Mouse (Mus musculus): ENCODE data around the gene Col4a3bp. TPM values are rescaled to one million over a fixed set of nuclear protein-coding genes. Genes with fewer than 3 reads are reported as not detected.

Col4a3bp gene
- total RNA-seq (2014; fragmentation: Nextera tagmentation) (24.5 and 28.2 TPM in 2 replicates), total RNA-seq (2017) (42.6 and 56.8 TPM in 2 replicates)

DNA sequence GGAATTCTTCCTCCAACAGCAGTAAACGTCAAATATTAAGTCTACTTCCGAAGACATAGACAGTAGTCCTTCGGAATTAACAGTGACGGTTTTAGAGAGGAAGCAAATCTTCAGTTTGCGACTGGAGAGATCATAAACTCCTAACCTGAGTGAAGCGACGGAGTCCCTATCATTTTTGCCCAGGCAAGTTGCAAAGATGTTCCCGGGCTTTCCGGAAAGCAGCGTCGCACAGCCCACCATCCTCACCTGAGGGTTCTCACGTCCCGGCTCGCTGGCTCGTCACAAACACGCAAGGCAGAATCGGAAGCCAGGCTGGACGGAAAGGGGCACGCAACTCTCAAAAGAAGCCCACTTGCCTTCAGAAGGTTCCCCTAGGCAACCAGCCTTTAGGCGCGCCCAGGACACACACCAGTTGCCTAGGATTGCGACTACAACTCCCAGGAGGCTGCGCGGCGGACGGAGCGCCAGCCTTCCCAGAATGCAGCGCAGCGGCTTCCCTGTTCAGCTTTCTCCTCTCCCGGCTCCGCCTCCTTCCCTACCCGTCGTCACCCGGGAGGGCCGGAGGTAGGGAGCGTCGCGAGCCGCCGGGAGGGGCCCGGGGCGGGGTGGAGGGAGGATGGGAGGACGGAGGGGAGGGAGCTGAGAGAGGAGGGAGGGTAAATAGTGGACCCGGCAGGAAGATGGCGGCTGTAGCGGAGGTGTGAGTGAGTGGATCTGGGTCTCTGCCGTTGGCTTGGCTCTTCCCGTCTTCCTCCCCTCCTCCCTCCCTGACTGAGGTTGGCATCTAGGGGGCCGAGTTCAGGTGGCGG lies at the start of gene Col4a3bp, which contains the start of gene Polk:
Gene Col4a3bp (plus strand): TSS at position 538 of the 809 bp plus-strand sequence.
Gene Polk (minus strand): TSS at position 499 of the 809 bp plus-strand sequence.
- peak; percentile 97 for ATAC-seq (replicated peaks; ENCODE audit: low FRiP score, low TSS enrichment, poor library complexity, severe bottlenecking)

DNA sequence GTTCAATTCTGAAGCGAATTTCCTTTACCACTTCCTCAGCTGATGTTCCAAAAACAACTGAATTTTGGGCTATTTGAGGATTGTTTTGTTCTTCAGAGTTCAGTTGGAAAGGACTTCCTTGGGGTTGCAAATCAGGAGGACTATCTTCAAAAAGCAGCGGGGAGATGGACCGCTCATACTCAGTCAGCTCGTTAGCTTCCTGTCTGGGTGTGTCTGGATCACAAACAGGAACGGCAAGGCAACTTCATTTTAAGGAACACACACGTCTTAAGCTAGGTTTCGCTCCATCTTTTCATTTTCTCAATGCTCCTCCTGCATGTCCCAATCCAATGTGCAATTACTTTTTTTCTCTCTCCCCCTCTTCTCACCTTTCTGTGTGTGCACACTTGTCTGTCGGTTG lies 45.8 kb upstream of the Col4a3bp start:
- ATAC-seq (replicated peaks; ENCODE audit: low FRiP score, low TSS enrichment, poor library complexity, severe bottlenecking) = peak; percentile 57

DNA sequence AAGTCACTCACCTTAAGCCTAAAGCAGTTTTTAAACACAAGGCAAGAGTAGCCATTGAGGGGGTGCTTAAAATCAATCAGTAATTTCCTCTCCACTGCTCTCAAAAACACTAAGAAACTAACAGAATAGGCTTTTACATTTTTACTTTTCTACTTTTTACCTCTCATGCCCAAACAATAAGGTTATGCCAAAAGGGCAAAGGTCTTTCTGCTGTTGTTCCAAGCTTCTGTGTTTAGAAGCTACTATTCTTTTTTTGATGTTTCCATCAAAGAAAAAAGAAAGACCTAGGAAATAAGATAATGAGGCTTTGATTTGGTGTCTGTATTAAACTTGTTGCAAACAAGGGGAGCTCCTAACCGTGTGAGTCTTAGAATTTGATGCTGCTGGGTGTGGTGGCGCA lies 42.5 kb upstream of the Col4a3bp start:
- ATAC-seq (replicated peaks; ENCODE audit: low FRiP score, low TSS enrichment, poor library complexity, severe bottlenecking) = no peak

DNA sequence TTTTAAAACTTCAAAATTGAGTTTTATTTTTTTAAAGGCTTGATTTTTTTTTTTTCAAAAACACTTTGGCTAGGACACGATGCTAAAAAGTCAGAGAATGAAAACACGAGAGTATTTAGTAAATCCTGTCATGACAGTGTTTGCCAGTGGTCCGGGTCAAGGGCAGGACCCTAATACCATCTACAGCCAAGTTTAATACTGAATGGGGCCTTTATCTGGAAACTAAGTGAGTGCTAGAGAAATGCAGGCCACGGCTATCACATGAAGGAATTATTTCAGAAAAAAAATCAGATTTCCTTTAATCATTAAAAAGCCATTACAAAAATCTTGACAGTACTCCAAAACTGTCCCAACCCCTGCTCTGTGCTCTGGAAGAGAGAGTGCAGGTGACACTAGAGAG lies 36.8 kb upstream of the Col4a3bp start:
- no peak for ATAC-seq (replicated peaks; ENCODE audit: low FRiP score, low TSS enrichment, poor library complexity, severe bottlenecking)

DNA sequence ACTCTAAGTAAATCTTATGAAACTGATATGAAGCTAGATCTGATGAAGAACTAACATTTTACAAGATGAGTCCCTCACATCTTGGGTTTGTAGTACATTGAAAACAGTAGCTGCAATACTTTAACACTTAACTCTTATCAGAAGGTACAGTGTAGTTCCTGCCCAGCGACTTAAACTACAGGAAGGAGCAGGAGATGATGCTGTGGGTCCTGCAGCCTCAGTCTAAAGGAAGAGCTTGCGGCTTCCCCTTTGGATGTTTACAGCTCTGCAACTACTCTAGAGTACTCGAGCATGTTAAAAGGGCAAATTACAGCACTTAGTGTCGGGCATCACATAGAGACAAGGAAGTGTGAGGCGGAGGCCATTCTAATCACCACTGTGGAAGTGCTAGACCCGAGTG lies 36.1 kb upstream of the Col4a3bp start:
- ATAC-seq (replicated peaks; ENCODE audit: low FRiP score, low TSS enrichment, poor library complexity, severe bottlenecking) = no peak

DNA sequence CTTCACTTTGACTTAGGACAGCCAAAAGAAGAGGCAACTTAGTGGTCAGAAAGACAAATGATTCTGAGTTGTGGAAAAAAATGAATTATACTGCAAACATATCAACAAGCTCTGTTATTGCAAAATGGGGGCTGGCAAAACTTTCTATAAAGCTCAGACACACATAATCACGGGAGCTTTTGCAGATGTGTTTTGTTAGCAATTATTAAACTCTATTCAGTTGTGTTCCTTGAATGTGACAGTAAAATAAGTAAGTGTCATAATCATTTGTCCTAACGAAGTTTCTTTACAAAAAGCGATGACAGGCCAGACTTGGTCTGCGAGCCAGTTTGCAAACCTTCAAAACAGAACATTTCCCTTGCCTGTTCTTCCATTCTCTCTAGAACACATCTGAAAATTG lies 34.9 kb upstream of the Col4a3bp start:
- no peak for ATAC-seq (replicated peaks; ENCODE audit: low FRiP score, low TSS enrichment, poor library complexity, severe bottlenecking)

DNA sequence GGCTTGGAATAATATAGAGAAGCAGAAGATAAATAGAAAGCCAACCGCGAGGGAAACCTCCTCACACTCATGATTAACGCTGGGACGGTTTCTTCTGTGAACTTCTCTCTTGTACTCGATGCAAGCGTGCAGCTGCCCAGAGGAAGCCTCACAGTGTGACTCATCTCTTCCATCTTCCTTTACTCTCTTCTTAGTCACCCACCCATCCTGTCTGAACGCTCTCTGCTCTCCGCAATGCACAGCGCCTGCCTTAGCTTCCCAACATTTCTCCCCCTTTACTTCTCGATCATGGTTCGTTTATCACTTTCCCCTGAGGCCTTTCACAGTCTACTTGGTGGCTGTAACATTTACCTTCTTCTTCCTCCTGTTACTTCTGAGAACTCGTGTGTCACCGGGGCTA lies 31.8 kb upstream of the Col4a3bp start:
- 0 out of 2 replicates have a peak, but pooled peaks have one; percentile 24 for ATAC-seq (replicated peaks; ENCODE audit: low FRiP score, low TSS enrichment, poor library complexity, severe bottlenecking)

DNA sequence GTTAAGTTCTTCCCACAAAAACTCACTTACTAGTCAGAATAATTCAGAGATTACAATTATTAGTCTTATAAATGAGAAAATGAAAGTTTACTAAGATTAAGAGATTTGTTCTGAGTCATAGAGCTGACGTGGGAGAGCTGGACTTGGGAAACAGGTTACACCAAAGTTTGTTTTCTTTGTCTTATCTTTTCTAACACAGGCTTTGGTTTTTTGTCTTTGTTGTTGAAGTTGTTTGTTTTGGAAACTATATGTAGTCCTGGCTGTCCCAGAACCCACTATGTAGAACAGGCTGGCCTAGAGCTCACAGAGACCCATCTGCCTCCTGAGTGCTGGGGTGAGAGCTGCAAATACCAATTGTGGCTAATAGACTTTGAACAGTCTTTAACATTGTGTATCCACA lies 31.2 kb upstream of the Col4a3bp start:
- ATAC-seq (replicated peaks; ENCODE audit: low FRiP score, low TSS enrichment, poor library complexity, severe bottlenecking) = 0 out of 2 replicates have a peak, but pooled peaks have one; percentile 13

DNA sequence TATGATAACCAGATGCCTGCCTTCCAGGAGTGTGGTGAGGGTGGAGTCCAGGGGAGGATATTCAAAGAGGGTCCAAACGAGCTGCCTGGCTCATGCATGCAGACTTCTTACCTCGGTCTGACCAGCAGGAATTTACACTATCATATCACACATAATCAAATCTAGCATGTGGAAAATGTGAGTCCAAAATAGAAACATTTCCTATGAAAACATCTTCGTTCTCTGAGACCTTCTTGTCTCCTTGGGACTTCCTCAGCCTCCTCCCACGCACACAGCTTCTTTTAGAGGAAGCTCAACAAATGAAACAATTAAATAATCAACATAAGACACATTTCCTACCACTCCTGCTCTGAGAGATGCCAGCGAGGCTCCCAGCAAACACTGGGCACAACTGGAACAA lies 30.5 kb upstream of the Col4a3bp start:
- ATAC-seq (replicated peaks; ENCODE audit: low FRiP score, low TSS enrichment, poor library complexity, severe bottlenecking) = no peak; the same call in 1 of the 2 replicates

DNA sequence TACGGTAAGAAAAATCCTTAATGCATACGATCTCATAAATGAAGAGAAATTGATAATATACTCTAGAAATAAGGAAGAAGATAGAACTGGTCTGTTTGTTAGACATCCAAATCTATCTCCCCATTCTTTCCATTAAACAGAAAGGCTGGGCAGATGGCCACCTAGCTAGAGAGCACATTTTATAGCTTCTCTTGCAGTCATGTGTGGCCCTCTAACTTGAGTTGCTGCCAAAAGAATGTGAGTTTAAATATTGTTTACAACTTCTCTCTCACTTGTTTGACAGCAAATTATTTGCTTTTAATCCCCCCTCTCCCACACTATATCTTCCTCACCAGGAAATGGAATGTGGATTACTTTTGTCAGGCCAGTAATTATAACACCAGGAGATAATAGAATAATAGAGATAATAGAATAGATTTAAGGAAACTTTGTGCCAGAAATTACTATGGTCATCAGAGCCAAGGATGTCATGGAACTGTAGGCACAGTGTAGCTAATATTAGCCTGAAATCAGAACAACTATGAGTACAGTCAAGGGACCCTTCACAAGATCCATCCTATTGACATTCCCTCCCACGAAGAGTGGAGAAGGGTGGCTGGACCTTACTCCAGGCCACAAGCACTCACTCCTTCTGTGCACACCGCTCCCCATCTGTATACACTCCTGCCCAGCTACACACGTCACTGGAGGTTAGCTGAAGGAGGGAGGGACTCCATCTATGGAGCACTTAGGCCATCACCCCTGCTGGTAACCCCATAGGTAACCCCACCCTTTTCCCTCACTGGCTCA lies 28.1 kb upstream of the Col4a3bp start:
- ATAC-seq (replicated peaks; ENCODE audit: low FRiP score, low TSS enrichment, poor library complexity, severe bottlenecking) = no peak

DNA sequence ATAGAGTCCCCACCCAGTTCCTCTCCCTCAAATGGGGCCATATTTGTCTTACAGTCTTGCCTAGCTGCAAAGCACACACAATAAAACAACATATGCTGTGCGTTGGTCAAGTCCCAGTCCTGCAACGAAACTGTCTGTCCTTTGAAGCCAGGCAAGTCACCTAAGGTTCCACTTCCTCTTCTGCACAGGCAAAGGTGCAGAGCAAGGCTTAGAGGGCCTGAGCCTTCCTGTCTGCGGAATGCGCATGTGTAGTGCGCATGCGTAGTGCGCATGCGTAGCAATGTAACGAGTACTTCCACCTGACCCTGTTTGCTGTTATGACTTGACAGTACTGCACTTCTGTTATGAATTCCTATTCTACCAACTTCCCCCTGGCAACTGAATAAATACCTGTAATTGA lies 26.2 kb upstream of the Col4a3bp start:
- ATAC-seq (replicated peaks; ENCODE audit: low FRiP score, low TSS enrichment, poor library complexity, severe bottlenecking) = no peak

DNA sequence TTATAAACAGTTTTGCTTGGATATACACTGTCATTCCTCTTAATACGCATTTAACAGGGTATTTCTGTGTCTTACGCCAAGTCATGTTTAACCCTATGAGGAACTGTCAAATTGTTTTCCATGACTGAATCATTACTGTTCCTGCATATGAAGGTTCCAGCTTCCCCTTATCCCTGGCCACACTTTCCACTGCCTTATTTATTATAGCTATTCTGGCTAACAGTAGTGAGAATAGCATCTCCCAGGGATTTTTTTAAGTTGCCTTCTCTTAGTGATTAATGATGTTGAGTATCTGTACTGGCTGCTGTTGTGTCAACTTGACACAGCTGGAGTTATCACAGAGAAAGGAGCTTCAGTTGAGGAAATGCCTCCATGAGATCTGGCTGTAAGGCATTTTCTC lies 25.1 kb upstream of the Col4a3bp start:
- no peak for ATAC-seq (replicated peaks; ENCODE audit: low FRiP score, low TSS enrichment, poor library complexity, severe bottlenecking)

DNA sequence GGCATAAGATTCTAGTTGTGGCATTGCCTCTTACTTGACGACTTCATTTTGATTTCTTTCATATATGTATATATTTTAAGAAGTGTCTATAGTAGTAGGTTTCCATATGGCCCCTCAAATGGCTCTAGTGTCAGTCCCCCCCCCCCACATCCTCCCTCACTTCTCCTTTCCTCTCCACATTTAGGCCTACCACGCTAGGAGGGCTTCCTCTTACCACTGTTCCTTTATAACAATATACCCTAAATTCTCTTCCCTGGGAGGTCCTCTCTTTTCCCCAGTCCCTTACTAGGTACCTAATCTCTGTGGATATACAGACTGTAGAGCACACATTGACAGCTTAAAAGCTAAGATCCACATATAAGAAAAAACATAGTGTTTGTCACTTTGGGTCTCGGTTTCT lies 21.1 kb upstream of the Col4a3bp start:
- ATAC-seq (replicated peaks; ENCODE audit: low FRiP score, low TSS enrichment, poor library complexity, severe bottlenecking) = no peak

DNA sequence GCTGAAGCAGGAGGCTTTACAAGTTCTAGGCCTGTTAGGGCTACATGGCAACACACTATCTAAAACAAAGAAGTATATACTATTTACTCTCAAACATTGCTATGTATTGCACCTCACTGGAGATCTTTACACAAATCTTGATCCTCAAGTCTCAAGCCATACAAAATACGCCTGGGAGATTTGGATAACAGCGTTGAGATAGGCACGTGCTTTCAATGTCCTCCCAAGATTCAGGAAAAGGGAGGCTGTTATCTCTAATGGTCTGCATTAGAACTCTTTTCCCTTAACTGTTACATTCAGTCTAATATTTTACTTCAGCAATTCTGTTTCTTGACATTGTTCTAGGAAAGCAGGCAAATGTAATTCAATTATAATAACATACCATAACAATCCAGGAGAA lies 15.4 kb upstream of the Col4a3bp start:
- ATAC-seq (replicated peaks; ENCODE audit: low FRiP score, low TSS enrichment, poor library complexity, severe bottlenecking) = peak; percentile 65

DNA sequence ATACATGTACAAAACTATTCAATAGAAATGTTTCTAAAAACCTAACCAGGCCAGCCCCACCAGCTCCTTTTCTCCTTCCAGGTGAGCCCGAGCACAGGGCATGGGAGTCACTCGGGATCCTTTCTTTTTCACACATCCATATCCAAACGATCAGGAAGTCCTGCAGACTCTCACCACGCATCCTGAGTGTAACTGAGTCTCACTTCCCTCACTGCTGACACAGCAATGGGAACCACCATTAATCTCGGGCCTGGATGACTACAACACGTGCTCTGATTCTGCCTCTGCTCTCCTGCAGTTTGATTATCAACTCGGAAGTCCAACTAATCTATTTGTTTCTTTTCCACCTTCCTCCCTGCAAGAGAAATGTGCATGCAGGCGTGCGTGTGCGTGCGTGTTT lies 14.6 kb upstream of the Col4a3bp start:
- no peak for ATAC-seq (replicated peaks; ENCODE audit: low FRiP score, low TSS enrichment, poor library complexity, severe bottlenecking)

DNA sequence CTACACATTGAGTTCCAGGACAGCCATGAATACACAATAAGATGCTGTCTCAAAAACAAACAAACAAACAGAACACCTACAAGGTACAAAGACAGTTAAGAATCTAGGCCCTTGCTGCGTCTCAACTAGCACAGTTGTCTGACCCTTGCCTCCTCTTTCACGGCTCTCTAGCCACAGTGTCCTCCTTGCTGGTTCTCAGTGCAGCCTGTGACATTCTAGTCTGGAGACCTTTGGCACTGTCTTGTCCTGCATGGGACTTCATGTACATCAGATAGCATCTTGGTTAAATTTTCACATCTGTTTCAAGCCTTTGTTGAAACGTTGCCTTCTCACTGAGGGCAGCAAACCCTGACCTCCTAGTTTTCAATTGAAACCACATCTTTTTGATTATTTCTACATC lies 13.6 kb upstream of the Col4a3bp start:
- no peak for ATAC-seq (replicated peaks; ENCODE audit: low FRiP score, low TSS enrichment, poor library complexity, severe bottlenecking)

DNA sequence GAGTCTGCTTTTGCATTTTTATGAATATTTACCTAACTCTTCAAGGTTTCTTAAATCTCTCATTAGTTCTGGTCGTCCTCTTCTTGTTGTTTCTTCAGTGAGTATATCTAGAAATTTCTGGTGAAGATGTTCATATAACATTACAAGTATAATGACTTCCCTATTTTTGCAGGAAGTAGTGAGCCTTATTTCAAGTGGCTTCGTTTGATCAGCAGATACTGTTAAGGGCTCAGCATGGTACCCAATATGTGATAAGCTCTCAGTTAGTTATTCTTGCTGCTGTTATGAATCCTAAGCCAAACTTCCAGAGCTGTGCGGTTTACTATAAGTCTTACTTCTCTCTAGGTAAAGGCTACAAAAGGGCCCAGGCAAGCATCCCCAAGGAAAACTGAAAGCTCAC lies 12.9 kb upstream of the Col4a3bp start:
- ATAC-seq (replicated peaks; ENCODE audit: low FRiP score, low TSS enrichment, poor library complexity, severe bottlenecking) = no peak

DNA sequence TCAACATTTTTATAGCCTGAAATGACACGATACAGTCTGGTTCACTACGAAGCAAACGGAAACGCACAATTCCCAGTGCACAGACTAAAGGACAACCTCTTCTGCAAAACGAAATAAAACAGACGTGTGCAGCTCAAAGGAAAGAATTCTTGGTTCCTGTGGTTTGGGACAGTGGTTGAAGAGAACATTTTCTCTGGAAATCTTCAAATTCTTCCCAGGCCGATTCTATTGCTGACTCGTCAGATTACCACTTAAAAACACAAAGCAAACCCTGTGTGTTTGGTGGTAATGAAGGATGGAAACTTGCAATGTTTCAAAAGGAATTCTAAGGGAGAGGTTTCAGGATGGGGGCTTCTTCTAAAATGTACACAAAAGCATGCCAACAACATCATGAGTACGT lies 12.4 kb upstream of the Col4a3bp start:
- ATAC-seq (replicated peaks; ENCODE audit: low FRiP score, low TSS enrichment, poor library complexity, severe bottlenecking) = no peak

DNA sequence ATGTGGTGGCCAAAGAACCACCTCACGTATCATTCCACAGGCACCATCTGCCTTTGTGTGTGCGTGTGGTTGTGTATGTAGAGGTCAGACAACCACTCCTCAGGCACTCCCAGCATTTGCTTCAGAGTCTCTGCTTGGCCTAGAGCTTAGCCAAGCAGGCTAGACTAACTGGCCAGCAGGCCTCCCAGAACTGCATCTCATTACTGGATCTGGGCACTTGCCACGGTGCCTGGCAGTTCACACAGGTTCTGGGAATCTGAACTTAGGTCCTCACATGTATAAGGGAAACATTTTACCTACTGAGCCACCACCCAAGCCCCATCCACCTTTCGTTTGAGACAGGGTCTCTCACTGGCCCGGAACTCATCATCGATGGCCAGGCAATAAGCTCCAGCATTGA lies 10.2 kb upstream of the Col4a3bp start:
- no peak for ATAC-seq (replicated peaks; ENCODE audit: low FRiP score, low TSS enrichment, poor library complexity, severe bottlenecking)

DNA sequence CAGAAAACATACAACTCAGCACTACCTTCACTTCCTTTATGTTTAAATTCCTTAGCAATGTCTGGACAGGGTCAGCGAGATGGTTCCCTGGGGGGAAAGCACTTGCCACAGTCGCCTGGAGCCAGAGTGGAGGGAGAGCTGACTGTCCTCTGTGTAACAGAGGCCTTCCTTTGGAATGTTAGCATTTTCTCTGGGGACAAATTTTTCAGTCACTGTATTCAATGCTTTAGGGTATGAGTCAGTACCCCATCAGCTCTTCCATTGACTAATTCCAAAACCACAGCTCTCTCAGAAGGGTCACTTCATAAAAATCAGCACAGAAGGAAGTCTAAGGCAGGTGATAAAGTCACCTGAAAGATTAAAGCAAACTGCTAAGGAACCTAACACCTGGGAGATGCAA lies 8.7 kb upstream of the Col4a3bp start:
- no peak for ATAC-seq (replicated peaks; ENCODE audit: low FRiP score, low TSS enrichment, poor library complexity, severe bottlenecking)
